Mouse (Mus musculus): ENCODE data around the gene Coro2a. TPM values are rescaled to one million over a fixed set of nuclear protein-coding genes. Genes with fewer than 3 reads are reported as not detected.
A peak's percentile ranks its signal among the peaks of the same experiment; 100 is the strongest.

The Coro2a gene
- total RNA-seq, 2 experiments from 2014 or later: 0.54 to 1.2 TPM

- intact Hi-C loops (cut with DNase I): no loop called here
- no peak for DNase-seq
Measured at GRCm38 (mm10) chr4:46564247-46564646, 37.8 kb downstream of the Coro2a start.

GRCm38 (mm10) chr4:46563847-46564246 is 38.2 kb downstream of the Coro2a start:
- intact Hi-C loops (cut with DNase I): no loop called here
- peak; percentile 31 to 38 for DNase-seq

GRCm38 (mm10) chr4:46562841-46563240 is 39.2 kb downstream of the Coro2a start:
- intact Hi-C loops (cut with DNase I): no loop called here
- no peak for DNase-seq

- intact Hi-C loops (cut with DNase I): no loop called here
- no peak for DNase-seq
Measured at GRCm38 (mm10) chr4:46562037-46562436, 40.0 kb downstream of the Coro2a start.

GRCm38 (mm10) chr4:46560069-46560705 is 41.8 kb downstream of the Coro2a start:
- intact Hi-C loops (cut with DNase I): no loop called here
- DNase-seq: no peak

GRCm38 (mm10) chr4:46558672-46559667 is 43.0 kb downstream of the Coro2a start:
- intact Hi-C loops (cut with DNase I): no loop called here

GRCm38 (mm10) chr4:46556933-46557332 is 45.1 kb downstream of the Coro2a start:
- intact Hi-C loops (cut with DNase I): no loop called here

More at GRCm38 (mm10) chr4:46558672-46559667, 43.0 kb downstream of the Coro2a start:
- no peak for DNase-seq

GRCm38 (mm10) chr4:46555762-46556161 is 46.2 kb downstream of the Coro2a start:
- intact Hi-C loops (cut with DNase I): no loop called here
- DNase-seq: no peak

More at GRCm38 (mm10) chr4:46556933-46557332, 45.1 kb downstream of the Coro2a start:
- no peak for DNase-seq

- DNase-seq: peak in 1 of 2 experiments; percentile 18
- intact Hi-C loops (cut with DNase I): no loop called here
Measured at GRCm38 (mm10) chr4:46554295-46555069, 47.5 kb downstream of the Coro2a start.

GRCm38 (mm10) chr4:46553864-46554263 is 48.1 kb downstream of the Coro2a start:
- peak in 1 of 2 experiments; percentile 25 for DNase-seq
- intact Hi-C loops (cut with DNase I): no loop called here

GRCm38 (mm10) chr4:46550406-46550805 is 51.6 kb downstream of the Coro2a start:
- no peak for DNase-seq
- intact Hi-C loops (cut with DNase I): no loop called here

- intact Hi-C loops (cut with DNase I): no loop called here
- DNase-seq: no peak
Measured at GRCm38 (mm10) chr4:46549979-46550378, 52.0 kb downstream of the Coro2a start.

- DNase-seq: no peak
- intact Hi-C loops (cut with DNase I): no loop called here
Measured at GRCm38 (mm10) chr4:46546709-46547108, 55.3 kb downstream of the Coro2a start.

- intact Hi-C loops (cut with DNase I): no loop called here
- DNase-seq: no peak
Measured at GRCm38 (mm10) chr4:46545498-46545897, 56.5 kb downstream of the Coro2a start.

GRCm38 (mm10) chr4:46544313-46544712 is 57.7 kb downstream of the Coro2a start:
- DNase-seq: peak in 1 of 2 experiments; percentile 25
- intact Hi-C loops (cut with DNase I): no loop called here

GRCm38 (mm10) chr4:46543366-46544050 is 58.5 kb downstream of the Coro2a start:
- DNase-seq: no peak
- intact Hi-C loops (cut with DNase I): no loop called here

- intact Hi-C loops (cut with DNase I): no loop called here
Measured at GRCm38 (mm10) chr4:46541707-46542106, 60.3 kb downstream of the Coro2a start.

GRCm38 (mm10) chr4:46539167-46539566 is 62.8 kb downstream of the Coro2a start:
- intact Hi-C loops (cut with DNase I): no loop called here
- no peak for DNase-seq

More at GRCm38 (mm10) chr4:46541707-46542106, 60.3 kb downstream of the Coro2a start:
- DNase-seq: no peak

- intact Hi-C loops (cut with DNase I): no loop called here
- peak; percentile 29 to 30 for DNase-seq
Measured at GRCm38 (mm10) chr4:46535840-46536361, 66.1 kb downstream of the Coro2a start, which contains the start of gene Trim14. Trim14 (minus strand) TSS chr4:46536141.
